Mouse (Mus musculus) layer of hippocampus, adult 2 months (tissue): Measurements from ENCODE around the gene Vmn2r92. TPM values are rescaled to one million over a fixed set of nuclear protein-coding genes. Genes with fewer than 3 reads are reported as not detected.
"Not testable (repeated sequence)": the region's sequence is repeated elsewhere in the genome, so short reads cannot be mapped to it uniquely, and the experiment has no call there.

Experiments
- DNase-seq, 2 experiments: peaks; one replicate each; pipeline ENCODE4 v3.0.0; 2022; ENCODE audit warnings: low spot score in 2 of 2
- H3K27ac ChIP-seq: fragments of 200-600 bp; 2 replicates; pipeline ENCODE4 v1.8.1; 2022
- H3K4me3 ChIP-seq: fragments of 200-600 bp; 2 replicates; pipeline ENCODE4 v1.8.1; 2022; ENCODE audit warnings: mild to moderate bottlenecking
- CTCF ChIP-seq: fragments of 200-600 bp; conservative IDR thresholded peaks from 2 replicates; pipeline ENCODE4 v1.8.1; 2022; ENCODE audit warnings: antibody characterized with exemption, mild to moderate bottlenecking, moderate library complexity
- long read RNA-seq, 2 experiments: library from polyadenylated mRNA; stranded (forward); transcript quantifications; one replicate each; pipeline ENCODE4 v2.0.0; 2021; ENCODE audit warnings: borderline mapping rate in 2 of 2
- total RNA-seq, 2 experiments: library from RNA; stranded (reverse); gene quantifications; 2 replicates each; pipeline ENCODE4 v1.2.3; 2021

Vmn2r92 gene
- total RNA-seq = not detected
- long read RNA-seq, experiment 1 = 0 reads
- long read RNA-seq, experiment 2 = 0 reads

GRCm38 (mm10) chr17:18151587-18151986 is at the start of gene Vmn2r92:
TSS of gene Vmn2r92 (plus strand) at chr17:18151887.
- not testable (repeated sequence) for H3K27ac ChIP-seq, DNase-seq, H3K4me3 ChIP-seq

- H3K27ac ChIP-seq, H3K4me3 ChIP-seq, DNase-seq: not testable (repeated sequence)
These were observed 49.4 kb upstream of the Vmn2r92 start for GRCm38 (mm10) chr17:18102265-18102664.

GRCm38 (mm10) chr17:18161194-18161593 is 9.5 kb downstream of the Vmn2r92 start:
- DNase-seq, H3K4me3 ChIP-seq, H3K27ac ChIP-seq: not testable (repeated sequence)

- Histone ChIP-seq H3K27ac (no peak overlapping the region), H3K4me3 (no peak overlapping the region)
- DNase-seq = no peak
- no peak for TF ChIP-seq CTCF
These were observed 38.0 kb downstream of the Vmn2r92 start for GRCm38 (mm10) chr17:18189732-18190131.

- Histone ChIP-seq H3K4me3 (no peak overlapping the region), H3K27ac (no peak overlapping the region)
- DNase-seq = no peak
- no peak for TF ChIP-seq CTCF
These were observed 69.6 kb downstream of the Vmn2r92 start for GRCm38 (mm10) chr17:18221300-18221699.

GRCm38 (mm10) chr17:18231996-18232395 is 80.3 kb downstream of the Vmn2r92 start:
- DNase-seq = no peak
- no peak for TF ChIP-seq CTCF
- H3K4me3 ChIP-seq = no peak overlapping the region
- no peak overlapping the region for H3K27ac ChIP-seq

GRCm38 (mm10) chr17:18236931-18237330 is 85.2 kb downstream of the Vmn2r92 start:
- no peak for DNase-seq
- no peak for TF ChIP-seq CTCF
- Histone ChIP-seq H3K4me3 (no peak overlapping the region), H3K27ac (no peak overlapping the region)

Other genes starting within 250 kb of the Vmn2r92 start
- not detected for gene Fpr-rs4, start 130.2 kb upstream of the Vmn2r92 start, total RNA-seq
- gene Vmn2r124, start 102.5 kb upstream of the Vmn2r92 start, total RNA-seq = under 1 TPM in 1 of 2 experiments, not detected in 1; 0.05 TPM
- gene Vmn2r91, start 66.9 kb upstream of the Vmn2r92 start, total RNA-seq = not detected
- gene Vmn2r94, start 125.9 kb downstream of the Vmn2r92 start, total RNA-seq = not detected
- gene Vmn2r93, start 146.2 kb downstream of the Vmn2r92 start, total RNA-seq = not detected